Mouse (Mus musculus): ENCODE data around the gene Lmo2.

GRCm38 (mm10) chr2:104007793-104008519 lies 50.2 kb downstream of the Lmo2 start:
- no peak for TF ChIP-seq CTCF (conservative IDR thresholded peaks at IDR 0.05; ENCODE audit: insufficient read depth, insufficient read length, low read depth, low read length)
- TF ChIP-seq POLR2A (IDR thresholded peaks at IDR 0.05; ENCODE audit: low read depth, low read length) = no peak

Measured in kidney, adult 2 months (tissue).